Mouse (Mus musculus): ENCODE results near the gene Zfp618.

GRCm38 (mm10) chr4:63023465-63023864 is 58.1 kb downstream of the Zfp618 start:
- TF ChIP-seq GATA1 (IDR thresholded peaks at IDR 0.05; ENCODE audit: borderline replicate concordance, low read length) (no peak), FLI1 (IDR thresholded peaks at IDR 0.05; ENCODE audit: low read length) (no peak)
